Mouse (Mus musculus) midbrain, embryonic 14.5 days (tissue): ENCODE data around the gene Rps15. TPM values are rescaled to one million over a fixed set of nuclear protein-coding genes. Genes with fewer than 3 reads are reported as not detected.

Source experiments
- ATAC-seq: fragments of 200-750 bp; cut with Nextera tagmentation; 2 replicates; pipeline ENCODE4 v1.8.0; 2017; ENCODE audit warnings: moderate number of reproducible peaks, moderate library complexity; ENCODE audit not compliant: low FRiP score, low TSS enrichment
- DNase-seq: peaks from one replicate; pipeline ENCODE4 v3.0.0-alpha.2; 2015
- H3K27ac ChIP-seq: fragments of 300-500 bp; sonication (generic); replicated peaks from 2 replicates; pipeline ENCODE4 v1.5.1; 2014; ENCODE audit warnings: mild to moderate bottlenecking, low read depth, low read length, moderate library complexity
- H3K27me3 ChIP-seq: fragments of 300-500 bp; sonication (generic); 2 replicates; pipeline ENCODE4 v1.6.1; 2014; ENCODE audit warnings: low read length, control low read depth, mixed read lengths; ENCODE audit not compliant: control insufficient read depth, insufficient read depth
- H3K36me3 ChIP-seq: fragments of 300-500 bp; sonication (generic); 2 replicates; pipeline ENCODE4 v1.6.1; 2014; ENCODE audit warnings: low read length, control low read depth; ENCODE audit not compliant: control insufficient read depth, insufficient read depth
- H3K4me1 ChIP-seq: fragments of 300-500 bp; sonication (generic); 2 replicates; pipeline ENCODE4 v1.6.1; 2014; ENCODE audit warnings: mild to moderate bottlenecking, antibody characterized with exemption, low read length, control low read depth; ENCODE audit not compliant: control insufficient read depth, insufficient read depth
- H3K4me2 ChIP-seq: fragments of 300-500 bp; sonication (generic); 2 replicates; pipeline ENCODE4 v1.6.1; 2014; ENCODE audit warnings: mild to moderate bottlenecking, low read length, moderate library complexity
- H3K4me3 ChIP-seq: fragments of 300-500 bp; sonication (generic); replicated peaks from 2 replicates; pipeline ENCODE4 v1.5.1; 2014; ENCODE audit warnings: low read depth, low read length
- H3K9ac ChIP-seq: fragments of 300-500 bp; sonication (generic); replicated peaks from 2 replicates; pipeline ENCODE4 v1.6.1; 2014; ENCODE audit warnings: mild to moderate bottlenecking, low read length, moderate library complexity
- H3K9me3 ChIP-seq: fragments of 300-500 bp; sonication (generic); 2 replicates; pipeline ENCODE4 v1.6.1; 2016; ENCODE audit warnings: low read length, control low read depth, mixed read lengths; ENCODE audit not compliant: control insufficient read depth
- WGBS: fragments of 180-500 bp; shearing (Covaris S2); extraction: QIAGEN DNeasy Blood & Tissue Kit; methylation state at CpG from one replicate; pipeline ENCODE4 v1.1.7; 2014; 5-methylcytosine and 5-hydroxymethylcytosine counted together
- polyA plus RNA-seq: library from polyadenylated mRNA; unstranded; fragments of >200 nt; fragmentation: Nextera tagmentation; extraction: Ambion mirVana; gene quantifications from 2 replicates; pipeline ENCODE4 v1.2.1, GENCODE M21; 2014

Gene Rps15
- polyA plus RNA-seq, 1 experiment from 2014 or later: 622 TPM

DNA sequence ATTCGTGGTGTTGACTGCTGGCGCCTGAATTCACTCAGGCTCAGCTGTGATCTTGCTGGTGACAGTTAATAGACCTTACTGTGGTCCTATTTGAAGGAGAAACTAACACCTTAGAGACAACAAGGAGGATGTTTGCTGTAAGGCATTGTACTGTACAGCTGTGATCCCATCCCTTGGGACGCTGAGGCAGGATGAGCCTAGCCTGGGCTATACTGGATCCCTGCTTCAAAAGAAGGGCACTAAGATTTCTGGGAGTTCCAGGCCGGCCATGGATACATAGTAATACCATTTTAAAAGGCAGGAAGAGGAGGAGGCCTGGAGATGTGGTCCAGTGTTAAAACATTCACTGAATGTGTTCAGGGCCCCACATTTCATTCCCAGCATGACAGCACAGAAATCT is 41.7 kb upstream of the Rps15 start:
- Histone ChIP-seq H3K36me3 (peaks cover 24% of the 10 kb centered on the region), H3K4me3 (no peak overlapping the region), H3K27ac (no peak overlapping the region), H3K4me2 (peak overlapping the region; percentile 90), H3K4me1 (peaks cover 11% of the 10 kb centered on the region), H3K9ac (no peak overlapping the region), H3K9me3 (no peaks in the 10 kb centered on the region), H3K27me3 (no peaks in the 10 kb centered on the region)
- ATAC-seq (no peak), DNase-seq (no peak)
- 82% methylated on average over 4 of the region's 4 CpGs for WGBS

DNA sequence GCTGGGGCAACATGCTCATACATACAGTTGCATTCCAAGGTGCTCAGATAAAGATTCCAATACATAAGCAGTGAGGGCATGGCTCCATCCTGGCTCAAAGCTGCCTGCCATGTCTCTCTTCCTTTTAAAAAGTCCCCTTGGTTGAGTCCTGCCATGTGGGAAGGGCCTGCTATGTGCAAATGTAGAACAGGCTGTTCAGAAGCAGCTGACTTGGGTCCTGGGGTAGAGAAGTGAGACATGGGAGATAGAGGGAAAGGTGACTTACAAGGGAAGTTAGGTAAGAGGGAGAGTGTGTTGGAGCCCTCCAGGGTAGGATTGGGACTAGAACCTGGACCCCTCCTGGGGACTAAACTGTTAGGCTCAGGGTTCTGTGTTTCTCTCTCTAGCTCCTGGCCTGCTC is 40.2 kb upstream of the Rps15 start:
- ATAC-seq (no peak), DNase-seq (no peak)
- Histone ChIP-seq H3K36me3 (peaks cover 39% of the 10 kb centered on the region), H3K4me3 (no peak overlapping the region), H3K9ac (no peak overlapping the region), H3K4me2 (no peak overlapping the region), H3K27ac (no peak overlapping the region), H3K4me1 (peaks cover 11% of the 10 kb centered on the region), H3K9me3 (no peaks in the 10 kb centered on the region), H3K27me3 (no peaks in the 10 kb centered on the region)

DNA sequence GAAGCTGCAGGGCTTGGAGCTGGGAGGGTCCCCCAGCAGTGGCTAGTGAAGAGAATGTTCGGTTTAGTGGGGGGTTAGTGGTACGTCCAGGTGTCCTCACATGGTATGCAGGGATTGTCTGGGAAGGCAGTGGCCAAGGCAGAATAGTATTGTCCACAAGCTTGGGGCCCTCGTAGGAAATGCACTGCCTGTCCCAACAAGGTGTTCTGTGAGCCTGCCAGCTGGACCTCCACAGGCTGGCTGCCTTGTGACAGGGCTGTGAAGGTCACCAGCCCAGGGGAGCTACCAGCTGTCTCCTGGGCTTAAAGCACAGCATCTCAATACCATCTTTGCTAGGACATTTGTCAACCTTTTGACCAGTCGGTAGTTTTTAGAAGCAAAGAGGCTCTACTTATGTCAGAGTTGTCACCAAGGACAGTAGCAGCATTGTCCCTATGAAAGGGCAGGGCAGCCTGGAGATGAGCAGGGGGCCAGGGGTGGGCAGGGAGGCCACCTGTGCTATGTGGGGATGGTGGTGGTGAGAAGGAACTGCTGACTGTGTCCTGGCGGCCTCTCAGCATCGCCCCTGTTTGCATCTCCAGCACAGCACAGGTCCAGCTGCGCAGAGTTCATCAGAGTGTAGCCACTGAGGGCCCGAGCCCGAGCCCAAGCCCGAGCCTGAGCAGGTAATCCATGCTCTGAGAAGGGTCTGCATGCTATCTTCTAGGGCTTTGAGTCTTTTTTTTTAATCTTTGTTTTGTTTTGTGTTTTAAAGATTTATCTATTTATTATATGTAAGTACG is 39.6 kb upstream of the Rps15 start:
- H3K36me3 ChIP-seq: peaks cover 43% of the 10 kb centered on the region
- H3K9ac ChIP-seq: no peak overlapping the region; the same call in 1 of the 2 replicates
- no peaks in the 10 kb centered on the region for H3K9me3 ChIP-seq
- WGBS: 93% methylated on average over 11 of the region's 11 CpGs
- H3K4me2 ChIP-seq: no peak overlapping the region
- H3K4me3 ChIP-seq: no peak overlapping the region
- DNase-seq: no peak
- no peak for ATAC-seq
- H3K4me1 ChIP-seq: peaks cover 11% of the 10 kb centered on the region
- H3K27me3 ChIP-seq: no peaks in the 10 kb centered on the region
- H3K27ac ChIP-seq: no peak overlapping the region

DNA sequence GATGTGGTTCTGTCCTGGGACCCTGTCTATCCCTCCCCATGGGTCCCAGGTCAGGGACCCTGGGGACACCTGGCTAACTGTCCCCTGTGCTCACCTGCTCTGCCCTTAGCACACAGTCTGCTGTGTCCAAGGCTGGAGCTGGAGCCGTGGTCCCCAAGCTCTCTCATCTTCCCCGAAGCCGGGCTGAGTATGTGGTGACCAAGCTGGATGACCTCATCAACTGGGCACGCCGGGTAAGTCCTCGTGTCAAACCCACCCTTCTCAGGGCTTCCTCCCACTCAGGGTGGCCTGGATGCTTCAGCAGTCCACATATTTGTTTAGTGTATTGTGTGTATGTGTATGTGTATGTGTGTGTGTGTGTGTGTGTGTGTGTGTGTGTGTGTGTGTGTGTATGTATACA is 38.7 kb upstream of the Rps15 start:
- Histone ChIP-seq H3K4me3 (no peak overlapping the region), H3K4me1 (peaks cover 11% of the 10 kb centered on the region), H3K4me2 (no peak overlapping the region), H3K9me3 (no peaks in the 10 kb centered on the region), H3K36me3 (peaks cover 52% of the 10 kb centered on the region), H3K27ac (no peak overlapping the region), H3K9ac (no peak overlapping the region), H3K27me3 (no peaks in the 10 kb centered on the region)
- ATAC-seq (no peak), DNase-seq (no peak)
- 93% methylated on average over 6 of the region's 6 CpGs for WGBS

DNA sequence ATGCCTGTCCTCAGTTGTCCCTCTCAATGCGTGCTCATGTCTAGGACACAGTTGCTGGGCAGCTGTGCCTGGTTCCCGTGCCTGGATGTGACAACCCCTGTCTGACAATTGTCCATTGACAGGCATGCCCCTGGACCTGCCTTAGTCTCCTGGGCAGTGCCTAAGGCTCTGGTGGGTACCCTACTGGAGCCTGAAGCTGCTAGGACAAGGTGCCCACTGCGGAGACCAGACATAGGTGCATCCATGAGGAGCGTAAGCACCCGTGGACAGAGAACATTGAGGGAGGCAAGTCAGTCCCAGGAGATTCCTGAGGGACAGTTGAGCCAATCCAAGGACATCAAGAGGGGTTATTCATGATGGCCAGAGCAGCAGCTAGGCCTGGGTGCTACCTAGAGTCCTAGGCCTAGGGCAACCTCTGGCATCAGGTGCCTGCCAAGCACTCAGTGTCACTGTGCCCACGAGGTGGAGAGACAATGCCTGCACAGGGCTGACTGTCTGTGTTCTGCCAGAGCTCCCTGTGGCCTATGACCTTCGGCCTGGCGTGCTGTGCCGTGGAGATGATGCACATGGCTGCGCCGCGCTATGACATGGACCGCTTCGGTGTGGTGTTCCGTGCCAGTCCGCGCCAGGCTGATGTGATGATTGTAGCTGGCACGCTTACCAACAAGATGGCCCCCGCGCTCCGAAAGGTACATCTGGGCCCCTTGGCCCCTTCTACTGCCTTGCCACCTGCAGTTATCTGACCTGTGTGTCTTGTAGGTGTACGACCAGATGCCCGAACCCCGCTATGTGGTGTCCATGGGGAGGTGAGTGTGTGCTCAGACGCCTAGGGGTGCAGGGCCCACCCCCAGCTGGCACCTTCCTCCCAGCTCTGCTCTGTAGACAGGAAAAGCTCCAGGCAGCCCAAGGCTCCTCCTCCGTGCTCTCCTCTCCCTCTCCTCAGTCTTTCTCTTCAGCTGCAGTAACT is 37.6 kb upstream of the Rps15 start:
- H3K27ac ChIP-seq: no peak overlapping the region
- no peaks in the 10 kb centered on the region for H3K27me3 ChIP-seq
- H3K9ac ChIP-seq: no peak overlapping the region
- no peak overlapping the region for H3K4me2 ChIP-seq
- peaks cover 14% of the 10 kb centered on the region for H3K4me1 ChIP-seq
- H3K36me3 ChIP-seq: peaks cover 56% of the 10 kb centered on the region
- ATAC-seq: no peak
- WGBS: 95% methylated on average over 26 of the region's 26 CpGs
- DNase-seq: no peak
- no peak overlapping the region for H3K4me3 ChIP-seq
- H3K9me3 ChIP-seq: no peaks in the 10 kb centered on the region

DNA sequence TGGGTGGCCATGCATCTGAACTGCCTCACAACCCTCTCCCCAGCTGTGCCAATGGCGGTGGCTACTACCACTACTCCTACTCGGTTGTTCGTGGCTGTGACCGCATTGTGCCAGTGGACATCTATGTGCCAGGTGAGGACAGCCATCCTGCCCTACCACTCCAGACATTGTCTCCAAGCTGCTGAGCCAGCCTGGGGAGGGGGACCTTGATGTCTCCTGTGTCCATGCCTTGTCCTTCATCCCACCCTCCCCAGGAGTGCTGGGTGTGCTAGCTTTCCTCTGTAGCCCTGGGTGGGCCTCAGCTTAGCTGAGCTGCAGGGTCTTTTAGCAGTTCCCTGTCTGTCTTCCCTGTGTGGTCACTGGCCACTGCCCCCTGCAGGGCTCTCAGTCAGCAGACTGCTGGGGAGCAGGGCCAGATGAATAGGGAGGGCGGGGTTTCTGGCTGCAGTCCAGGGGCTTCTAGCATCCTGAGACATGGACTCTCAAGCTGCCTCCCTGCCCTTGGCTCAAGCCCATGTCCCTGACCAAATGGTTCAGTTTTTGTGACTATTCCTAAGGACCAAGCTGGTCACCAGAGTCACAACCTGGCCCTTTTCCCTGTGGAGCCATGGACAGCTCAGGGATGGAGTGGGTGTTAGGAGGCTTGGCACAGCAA is 36.2 kb upstream of the Rps15 start:
- no peak for ATAC-seq
- Histone ChIP-seq H3K9me3 (no peaks in the 10 kb centered on the region), H3K4me3 (no peak overlapping the region), H3K9ac (no peak overlapping the region), H3K4me1 (peaks cover 16% of the 10 kb centered on the region), H3K36me3 (peaks cover 56% of the 10 kb centered on the region), H3K27me3 (no peaks in the 10 kb centered on the region), H3K4me2 (no peak overlapping the region), H3K27ac (no peak overlapping the region; the same call in 1 of the 2 replicates)
- WGBS: 80% methylated on average over 5 of the region's 5 CpGs
- peak; percentile 31 for DNase-seq

DNA sequence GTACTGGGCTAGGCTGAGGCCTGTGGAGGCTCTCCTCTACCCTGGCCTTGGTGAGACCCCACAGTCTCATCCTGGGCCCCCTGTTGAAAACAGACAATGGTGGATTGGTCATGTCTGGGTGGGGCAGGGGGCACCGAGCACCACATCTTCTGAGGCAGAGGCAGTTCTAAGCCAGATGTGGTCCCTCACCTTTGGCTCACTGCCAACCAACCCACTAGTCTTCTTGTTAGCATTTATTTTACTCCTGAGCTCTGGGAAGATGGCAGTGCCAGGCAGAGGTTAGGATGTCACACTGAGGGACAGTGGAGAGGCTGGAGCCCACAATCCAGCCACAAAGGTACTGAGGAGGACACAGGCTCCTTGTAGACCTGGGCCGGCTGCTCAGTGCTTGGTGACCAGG is 34.3 kb upstream of the Rps15 start:
- peaks cover 49% of the 10 kb centered on the region for H3K36me3 ChIP-seq
- 82% methylated on average over 2 of the region's 2 CpGs for WGBS
- H3K4me2 ChIP-seq: no peak overlapping the region
- no peak for DNase-seq
- no peak overlapping the region; the same call in 1 of the 2 replicates for H3K9ac ChIP-seq
- H3K4me1 ChIP-seq: peaks cover 23% of the 10 kb centered on the region
- H3K27ac ChIP-seq: no peak overlapping the region
- no peaks in the 10 kb centered on the region for H3K9me3 ChIP-seq
- no peak overlapping the region for H3K4me3 ChIP-seq
- ATAC-seq: no peak
- H3K27me3 ChIP-seq: no peaks in the 10 kb centered on the region

DNA sequence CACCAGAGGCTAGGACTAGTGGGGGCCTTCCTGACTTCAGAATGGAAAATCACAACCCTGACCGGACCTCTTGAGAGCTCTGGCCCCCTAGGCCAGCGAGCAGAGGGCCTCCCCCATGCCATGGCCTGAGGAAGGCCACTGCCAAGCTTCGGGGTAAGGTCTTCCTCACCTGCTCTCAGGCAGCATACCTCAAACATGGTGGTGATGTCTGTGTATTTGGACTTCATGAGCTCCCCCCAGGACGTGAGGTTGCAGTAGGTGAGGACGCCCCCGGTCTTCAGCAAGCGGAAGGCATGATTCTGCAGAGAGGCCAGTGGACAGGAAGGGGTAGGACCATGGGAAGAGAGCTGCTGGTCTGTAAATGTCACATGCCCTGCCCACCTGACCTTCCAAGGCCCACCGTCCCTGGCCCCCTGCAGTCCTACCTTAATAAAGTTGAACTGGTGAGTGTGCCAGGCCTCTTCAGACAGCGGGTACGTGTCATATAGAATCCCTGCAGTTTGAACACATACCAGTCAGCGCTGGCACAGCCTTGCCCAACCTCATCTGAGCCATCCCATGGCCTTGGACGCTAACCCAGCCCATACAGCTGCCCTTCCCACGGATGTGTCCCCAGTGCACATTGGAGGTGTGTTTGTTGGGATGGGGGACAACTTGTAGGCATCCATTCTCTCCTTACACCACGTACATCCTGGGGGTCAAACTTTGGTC is 33.3 kb upstream of the Rps15 start:
- 94% methylated on average over 14 of the region's 14 CpGs for WGBS
- no peak for ATAC-seq
- Histone ChIP-seq H3K36me3 (peaks cover 49% of the 10 kb centered on the region), H3K9ac (no peak overlapping the region), H3K4me2 (no peak overlapping the region; the same call in 1 of the 2 replicates), H3K4me1 (peaks cover 23% of the 10 kb centered on the region), H3K4me3 (no peak overlapping the region), H3K9me3 (no peaks in the 10 kb centered on the region), H3K27me3 (no peaks in the 10 kb centered on the region), H3K27ac (no peak overlapping the region)
- no peak for DNase-seq
